In genomic region chr15:31258693-31259439, GRCm38 (mm10) we compare ENCODE assay signal across 11 mouse cellular contexts. TPM values are rescaled to one million over a fixed set of nuclear protein-coding genes. Genes with fewer than 3 reads are reported as not detected.
DNase-seq lines count a peak whose midpoint lies in the region; TF ChIP-seq lines count a peak whose summit lies in the region.
"Had no signal": no experiment of that assay in that cellular context is flagged by ENCODE, and none has a peak within 500 bp of the region (broad histone marks: within the 10 kb centered on the region; RNA-seq: fewer than 3 reads in every experiment).

No protein-coding gene starts in this region.

- peak; percentile 30 for TF ChIP-seq RAD21 in CH12.LX (IDR thresholded peaks at IDR 0.05; ENCODE audit: low read depth, low read length)

- H3K27ac ChIP-seq in CH12.LX (ENCODE audit: insufficient read depth, low read depth), result peak overlapping the region; percentile 79
- no peak overlapping the region for H3K27ac ChIP-seq in embryonic fibroblast, embryonic 13.5 days (ENCODE audit: insufficient read depth, low read length)
- H3K27ac ChIP-seq: hindbrain, embryonic 15.5 days; midbrain, embryonic 12.5 days had no signal

- no peaks in the 10 kb centered on the region for H3K79me2 ChIP-seq in CH12.LX (replicated peaks; ENCODE audit: control insufficient read depth, extremely low read depth, insufficient read depth, poor library complexity, severe bottlenecking)

- H3K9me3 ChIP-seq in CH12.LX (replicated peaks; ENCODE audit: low read length), result peaks cover 3% of the 10 kb centered on the region
- H3K9me3 ChIP-seq: hindbrain, embryonic 15.5 days; midbrain, embryonic 12.5 days had no signal

- dilution Hi-C loops in CH12.LX (cut with MboI; ENCODE audit: extremely low pct_ligation_motif_present, extremely low pct_unique_long_range_greater_than_20kb, low sequenced_read_pairs), result no loop called here

- in situ Hi-C loops in CH12.LX (cut with MboI; ENCODE audit: low pct_ligation_motif_present, low pct_unique_long_range_greater_than_20kb, low sequenced_read_pairs), result loop anchor here (25.0 kb wide), 1 partner anchor 447 kb away; no protein-coding TSS in a partner anchor

- TF ChIP-seq CTCF in CH12.LX (conservative IDR thresholded peaks at IDR 0.05 in 1 of 2, IDR thresholded peaks at IDR 0.05 in 1 of 2; ENCODE audit: low read depth in 2 of 2, low read length in 2 of 2), result peak; percentile 31 to 60; a peak in 3 of 4 replicates
- peak; percentile 27; the same call in 1 of the 2 replicates for TF ChIP-seq CTCF in embryonic fibroblast, embryonic 13.5 days (IDR thresholded peaks at IDR 0.05; ENCODE audit: borderline replicate concordance, insufficient read depth, low read length)

- peak; percentile 76 for TF ChIP-seq EP300 in CH12.LX (IDR thresholded peaks at IDR 0.05; ENCODE audit: low read length)

- peak overlapping the region; percentile 14 to 50 (median 26) for H3K4me3 ChIP-seq in CH12.LX (replicated peaks in 1 of 3; ENCODE audit: low read depth in 2 of 3, low read length in 2 of 3, poor library complexity in 1 of 3)
- H3K4me3 ChIP-seq in embryonic fibroblast, embryonic 13.5 days (ENCODE audit: insufficient read depth, low read length), result no peak overlapping the region
- H3K4me3 ChIP-seq: hindbrain, embryonic 15.5 days; midbrain, embryonic 12.5 days had no signal

- peak; percentile 31 for DNase-seq in adrenal gland, postnatal 14 days
- DNase-seq in adrenal gland, adult 18-20 months (ENCODE audit: low spot score in 2 of 2), result no peak
- DNase-seq in kidney, postnatal 10 days, result peak; percentile 35
- DNase-seq in kidney, postnatal 36 days, result no peak
- peak; percentile 61 for DNase-seq in CH12.LX (ENCODE audit: extremely low read depth)
- DNase-seq in spleen, adult 12 weeks (ENCODE audit: low spot score), result no peak
- DNase-seq in cerebellum, adult 11 months, result no peak
- DNase-seq: cerebellum, adult 8-10 months had no signal

- peak overlapping the region; percentile 25 for H3K9ac ChIP-seq in CH12.LX (ENCODE audit: insufficient read depth, low read depth)
- H3K9ac ChIP-seq: hindbrain, embryonic 15.5 days; midbrain, embryonic 12.5 days had no signal

- peaks cover 0 to 47% of the 10 kb centered on the region in 2 experiments for H3K36me3 ChIP-seq in CH12.LX (replicated peaks in 1 of 2; ENCODE audit: control insufficient read depth in 1 of 2, insufficient read depth in 1 of 2, low read length in 1 of 2)
- H3K36me3 ChIP-seq: hindbrain, embryonic 15.5 days; midbrain, embryonic 12.5 days had no signal

- TF ChIP-seq POLR2A in CH12.LX (IDR thresholded peaks at IDR 0.05; ENCODE audit: low read depth, low read length), result no peak
- TF ChIP-seq POLR2A in embryonic fibroblast, embryonic 13.5 days (IDR thresholded peaks at IDR 0.05; ENCODE audit: low read depth, low read length), result no peak

- H3K4me2 ChIP-seq in CH12.LX (ENCODE audit: insufficient read depth, low read depth, poor library complexity, severe bottlenecking), result peak overlapping the region; percentile 87
- H3K4me2 ChIP-seq: hindbrain, embryonic 15.5 days; midbrain, embryonic 12.5 days had no signal

- H3K27me3 ChIP-seq in CH12.LX (replicated peaks), result no peaks in the 10 kb centered on the region
- H3K27me3 ChIP-seq: hindbrain, embryonic 15.5 days; midbrain, embryonic 12.5 days had no signal

- peaks cover 62 to 85% of the 10 kb centered on the region in 2 experiments for H3K4me1 ChIP-seq in CH12.LX (ENCODE audit: control insufficient read depth in 1 of 2, insufficient read depth in 2 of 2)
- no peaks in the 10 kb centered on the region; the same call in 1 of the 2 replicates for H3K4me1 ChIP-seq in embryonic fibroblast, embryonic 13.5 days (ENCODE audit: control insufficient read depth, insufficient read depth, low read length)
- H3K4me1 ChIP-seq: hindbrain, embryonic 15.5 days had no signal

TF ChIP-seq in CH12.LX, 34 proteins besides CTCF, POLR2A, EP300 and RAD21:
- TF ChIP-seq ETS1 (conservative IDR thresholded peaks at IDR 0.05; ENCODE audit: low read depth, low read length) (peak; percentile 85), TCF12 (IDR thresholded peaks at IDR 0.05; ENCODE audit: low read depth, low read length) (peak; percentile 93), SIN3A (IDR thresholded peaks at IDR 0.05; ENCODE audit: low read length) (peak; percentile 14; the same call in 1 of the 2 replicates), SMC3 (IDR thresholded peaks at IDR 0.05; ENCODE audit: low read depth, low read length) (peak; percentile 37), CHD2 (IDR thresholded peaks at IDR 0.05; ENCODE audit: low read length) (no peak), UBTF (IDR thresholded peaks at IDR 0.05; ENCODE audit: low read depth, low read length) (0 out of 2 replicates have a peak, but pooled peaks have one; percentile 31), BHLHE40 (IDR thresholded peaks at IDR 0.05; ENCODE audit: low read depth, low read length) (peak; percentile 89), MEF2A (IDR thresholded peaks at IDR 0.05; ENCODE audit: borderline replicate concordance, low read depth, low read length) (peak; percentile 37; the same call in 1 of the 2 replicates), ZNF384 (IDR thresholded peaks at IDR 0.05; ENCODE audit: low read depth, low read length) (no peak), ZC3H11A (IDR thresholded peaks at IDR 0.05; ENCODE audit: low read depth, low read length) (no peak)

RNA-seq across cellular contexts. Expression of gene Dap, which starts 34.8 kb away (rescaled TPM):
- total RNA-seq in adrenal gland, postnatal 14 days (2021), result 66.7 and 81.4 TPM in 2 replicates
- 10 to 100 TPM; 92.0 to 93.7 TPM for total RNA-seq in adrenal gland, adult 18-20 months (2021)
- total RNA-seq in CH12.LX (2012; rRNA removed) (11.1 and 12.6 TPM in 2 replicates), CH12.LX (2014; rRNA removed) (12.2 and 15.1 TPM in 2 replicates)
- 50.2 and 69.8 TPM in 2 replicates for polyA plus RNA-seq in CH12.LX (2012; ENCODE audit: insufficient read length, low read depth)
- 214 and 257 TPM in 2 replicates for polyA plus RNA-seq in embryonic fibroblast, embryonic 13.5 days (2011; ENCODE audit: insufficient read length, low read depth, missing spikeins)

Comparison
In these comparisons a context has a peak if more than half of its experiments do, and no peak if none do; other contexts are left out.
1. DNase-seq: peak in adrenal gland, postnatal 14 days (single experiment), kidney, postnatal 10 days (single experiment) and CH12.LX (single experiment); none in adrenal gland, adult 18-20 months (0 of 2), kidney, postnatal 36 days (0 of 2), spleen, adult 12 weeks (single experiment) and cerebellum, adult 11 months (single experiment).